Mouse (Mus musculus) ES-Bruce4 (cell line): ENCODE data around the gene Rab3ip.

Experiments used
- CTCF ChIP-seq: IDR thresholded peaks from one replicate; pipeline ENCODE4 v1.8.1; 2011; ENCODE audit warnings: low read depth, low read length
- POLR2A ChIP-seq: IDR thresholded peaks from one replicate; pipeline ENCODE4 v1.8.1; 2011; ENCODE audit warnings: low read length; ENCODE audit not compliant: insufficient read depth

DNA sequence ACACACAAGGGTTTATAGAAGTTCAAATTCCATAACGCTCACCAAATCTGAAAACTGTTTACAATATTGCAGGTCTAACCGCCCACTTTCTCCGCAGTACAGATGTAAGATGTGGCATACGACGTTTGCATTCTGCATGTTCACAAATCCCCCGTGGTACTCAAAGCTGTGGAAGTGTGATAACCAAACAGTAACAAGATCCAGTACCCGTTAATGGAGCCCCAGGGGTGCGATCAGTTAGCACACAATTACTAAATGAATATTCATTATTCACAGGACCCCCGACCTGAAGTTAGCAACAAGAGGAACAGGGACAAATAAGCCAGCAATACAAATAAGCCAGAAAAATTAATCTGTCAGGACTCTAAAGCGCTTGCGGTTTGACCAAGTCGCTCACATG lies 34.3 kb upstream of the Rab3ip start:
- TF ChIP-seq POLR2A, result no peak
- TF ChIP-seq CTCF, result no peak
